Mouse (Mus musculus) CD4-positive, CD25-positive, alpha-beta regulatory T cell, adult 2 months (primary cell): ENCODE measurements at regions not wholly inside any gene's neighbourhood (a gene's known extent, or its start where the extent isn't known, plus 50 kb on each side); places are given as distances from the start of the nearest gene placed in this dataset.

ENCODE experiments used
- DNase-seq: peaks from one replicate; pipeline ENCODE4 v3.0.0-alpha.2; 2012; ENCODE audit warnings: low read depth, low spot score

DNA sequence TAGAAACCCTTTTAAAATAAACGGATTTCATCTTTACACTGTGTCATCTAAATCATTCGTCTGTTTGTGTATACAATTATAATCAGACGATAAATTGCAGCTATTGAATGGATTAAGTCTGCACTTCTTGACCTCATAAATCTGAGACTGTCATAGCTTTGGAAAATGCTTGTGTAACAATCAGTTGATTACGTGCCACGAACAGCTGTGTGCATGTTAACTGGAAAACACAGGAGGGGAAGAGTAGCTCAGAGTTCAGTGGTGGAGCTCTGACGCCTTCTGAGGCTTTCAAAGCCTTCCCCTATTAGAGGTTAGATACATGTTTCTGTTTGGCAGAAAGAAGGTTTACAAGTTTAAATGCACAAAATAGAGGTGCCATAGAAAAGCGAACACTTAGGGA is 109.7 kb upstream of the Gm765 start:
- no peak for DNase-seq

DNA sequence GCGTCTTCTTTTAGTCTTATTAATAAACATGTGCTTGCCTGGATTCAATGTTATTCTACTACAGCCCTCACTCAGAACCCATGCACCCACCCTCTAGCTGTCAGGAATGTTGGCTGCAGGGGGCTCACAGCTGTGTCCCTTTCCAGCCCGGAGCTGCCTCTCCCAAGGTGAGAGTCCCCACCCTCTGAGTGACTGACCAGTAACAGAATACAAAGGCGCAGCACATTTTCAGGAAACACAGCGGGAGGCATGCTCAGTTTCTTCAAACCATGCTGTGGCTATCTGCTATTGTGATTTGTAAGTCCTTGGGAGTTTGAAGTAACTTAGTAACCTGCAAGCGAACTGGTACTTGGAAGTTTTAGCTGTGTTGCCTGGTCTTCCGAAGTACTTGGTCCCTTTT is 93.1 kb upstream of the Gm765 start:
- DNase-seq, result no peak

DNA sequence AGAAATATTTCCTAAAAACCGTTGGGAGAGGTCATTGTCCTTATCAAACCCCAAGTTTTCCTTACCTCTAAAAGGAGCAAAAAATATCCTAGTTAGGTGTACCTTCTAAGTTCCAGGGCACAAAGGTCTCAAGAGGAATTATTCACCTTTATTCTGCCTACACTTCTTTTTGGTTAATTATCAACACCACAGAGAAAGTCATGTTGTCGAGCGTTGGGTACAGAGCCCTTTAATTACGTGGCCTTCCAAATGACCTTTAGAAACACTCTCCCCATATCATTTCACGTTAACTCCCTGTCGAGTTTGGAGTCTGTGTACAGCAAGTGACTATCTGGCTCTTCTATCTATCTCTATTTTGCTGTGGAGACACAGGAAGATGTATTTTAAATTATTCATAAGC is 90.7 kb upstream of the Gm765 start:
- DNase-seq, result no peak

- DNase-seq, result no peak
These were observed 86.6 kb upstream of the Gm765 start for GRCm38 (mm10) chr6:98429120-98429519.

GRCm38 (mm10) chr6:98402605-98403004 is 60.1 kb upstream of the Gm765 start:
- DNase-seq, result no peak

DNA sequence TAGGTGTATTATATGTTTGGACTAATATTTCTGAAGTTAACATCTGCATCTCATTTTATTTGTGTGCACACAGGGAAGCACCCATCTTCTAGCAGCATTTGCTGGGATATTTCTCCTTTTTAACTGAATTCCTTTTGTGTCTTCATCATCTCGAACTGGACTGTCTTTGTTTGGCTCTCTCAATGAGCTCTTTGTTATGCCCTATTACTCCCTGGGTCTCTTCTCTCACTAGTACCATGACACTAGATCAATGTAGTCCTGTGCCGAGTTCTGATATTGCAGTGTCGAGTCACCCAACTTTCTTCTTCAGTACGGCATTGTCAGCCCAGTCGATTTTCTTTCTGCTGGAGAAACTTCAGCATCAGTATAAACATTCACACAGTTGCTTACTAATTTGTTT is 52.0 kb upstream of the Gm765 start:
- no peak for DNase-seq
